Mouse (Mus musculus): ENCODE results near the gene Sec16b. TPM values are rescaled to one million over a fixed set of nuclear protein-coding genes. Genes with fewer than 3 reads are reported as not detected.
A peak's percentile ranks its signal among the peaks of the same experiment; 100 is the strongest.

Gene Sec16b
- polyA plus RNA-seq, 1 experiment from 2014 or later: 1.2 TPM

DNA sequence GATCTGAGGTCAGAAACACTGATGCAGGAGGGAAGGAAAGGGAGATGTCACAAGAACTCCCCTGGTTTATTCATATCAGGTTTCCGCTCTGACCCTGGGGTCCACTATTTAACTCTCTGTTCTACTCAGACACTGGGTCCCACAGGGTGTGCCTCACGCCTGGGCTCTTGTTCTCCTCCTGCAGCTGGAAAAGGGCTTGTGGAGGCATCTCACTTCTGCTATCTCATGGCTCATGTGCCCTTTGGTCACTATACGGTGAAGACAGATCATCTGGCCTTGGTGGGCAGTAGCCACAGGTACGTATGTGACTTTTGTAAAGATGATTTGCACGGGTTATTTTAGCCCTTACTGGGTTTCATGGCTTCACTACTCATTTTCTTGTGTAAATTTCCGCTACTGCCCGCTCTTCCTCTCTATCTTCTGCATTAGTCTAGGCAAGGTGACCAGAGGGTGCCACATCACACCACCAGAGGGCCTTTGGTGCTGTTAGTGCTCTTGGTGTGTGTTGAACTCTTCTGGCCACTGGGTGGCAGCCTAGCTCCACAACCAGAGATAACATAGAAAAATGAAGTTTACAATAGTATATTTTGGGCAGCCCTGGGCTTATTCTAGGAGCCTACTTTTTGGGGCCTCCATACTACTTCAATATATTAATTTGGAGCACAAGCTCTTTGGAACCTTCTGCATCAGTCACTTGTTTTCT, 46.4 kb downstream of the Sec16b start:
- H3K4me1 ChIP-seq (replicated peaks): peaks cover 19% of the 10 kb centered on the region
- no peak overlapping the region for H3K4me3 ChIP-seq
- H3K27me3 ChIP-seq (ENCODE audit: insufficient read depth, poor library complexity, severe bottlenecking): peaks cover 36% of the 10 kb centered on the region
- H3K36me3 ChIP-seq: no peaks in the 10 kb centered on the region
- H3K27ac ChIP-seq: no peak overlapping the region
- DNase-seq (ENCODE audit: low spot score): peak; percentile 70
- H3K9me3 ChIP-seq: no peaks in the 10 kb centered on the region
- WGBS: 60% methylated on average over 7 of the region's 7 CpGs

- no peaks in the 10 kb centered on the region for H3K9me3 ChIP-seq
- no peak for DNase-seq (ENCODE audit: low spot score)
- H3K4me1 ChIP-seq (replicated peaks): peaks cover 19% of the 10 kb centered on the region
- no peak overlapping the region for H3K27ac ChIP-seq
- H3K27me3 ChIP-seq (ENCODE audit: insufficient read depth, poor library complexity, severe bottlenecking): peaks cover 36% of the 10 kb centered on the region
- no peak overlapping the region for H3K4me3 ChIP-seq
- H3K36me3 ChIP-seq: no peaks in the 10 kb centered on the region
- 80% methylated on average over 3 of the region's 3 CpGs for WGBS
Observed at GRCm38 (mm10) chr1:157554163-157554562, 47.6 kb downstream of the Sec16b start.

DNA sequence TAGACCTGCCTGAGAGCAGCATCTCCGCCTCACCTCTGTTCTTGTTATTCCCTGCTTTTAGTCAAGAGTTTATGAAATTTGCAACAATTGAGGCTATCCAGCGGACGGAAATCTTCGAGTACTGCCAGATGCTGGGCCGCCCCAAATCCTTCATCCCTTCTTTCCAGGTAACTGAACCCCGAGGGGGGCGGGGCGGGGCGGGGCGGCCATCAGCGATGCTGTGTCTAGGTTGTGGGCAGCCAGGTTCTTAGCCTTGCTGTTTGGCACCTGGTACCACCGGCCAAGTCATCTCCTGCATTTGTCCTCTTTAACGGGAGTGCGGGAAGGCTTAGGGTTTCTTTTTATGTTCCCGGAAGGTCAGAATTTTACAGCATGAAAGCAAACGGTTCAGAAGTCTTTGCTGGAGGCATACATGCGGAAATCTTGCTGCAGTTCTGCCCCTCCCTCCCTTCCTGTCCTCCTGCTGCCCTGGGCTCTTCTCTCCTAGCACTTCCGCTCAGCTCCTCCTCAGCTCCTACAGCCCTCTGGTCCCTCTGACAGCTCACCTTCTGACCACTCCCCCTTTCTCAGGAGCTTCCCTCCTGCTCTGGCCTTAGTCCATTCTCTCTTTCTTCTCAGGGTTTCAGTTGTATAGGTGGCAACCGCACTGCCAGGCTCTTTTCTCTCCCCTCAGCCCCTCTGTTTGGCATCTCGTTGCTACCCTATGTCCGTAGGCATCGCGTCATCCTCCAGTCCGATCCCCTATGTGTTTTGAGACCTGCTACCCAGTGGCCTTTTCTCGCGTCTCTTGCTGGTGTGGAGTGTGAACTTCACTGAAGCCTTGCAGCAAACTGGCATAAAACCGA, 48.4 kb downstream of the Sec16b start:
- H3K27ac ChIP-seq: no peak overlapping the region

DNA sequence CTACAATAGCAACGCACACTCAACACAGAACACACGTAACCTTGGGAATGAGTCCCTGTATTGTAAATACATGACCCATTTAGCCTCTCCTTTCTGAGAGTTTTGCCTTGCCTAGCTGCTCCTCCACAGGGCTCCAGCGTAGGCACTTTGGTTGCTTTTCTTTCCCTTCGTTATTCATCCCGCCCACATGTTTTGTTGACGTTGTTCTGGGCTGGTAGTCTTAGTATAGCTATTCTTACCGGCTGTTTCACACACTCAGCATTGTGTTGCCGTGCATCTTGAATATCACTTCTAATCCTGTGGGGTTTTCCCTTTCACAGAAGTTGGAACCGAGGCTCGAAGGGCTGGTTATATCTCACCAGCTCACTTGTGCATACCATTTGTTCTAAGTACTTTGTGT, 49.2 kb downstream of the Sec16b start:
- Histone ChIP-seq H3K4me3 (no peak overlapping the region), H3K27ac (no peak overlapping the region), H3K36me3 (no peaks in the 10 kb centered on the region), H3K9me3 (no peaks in the 10 kb centered on the region), H3K4me1 (replicated peaks) (peaks cover 23% of the 10 kb centered on the region), H3K27me3 (ENCODE audit: insufficient read depth, poor library complexity, severe bottlenecking) (peaks cover 40% of the 10 kb centered on the region)
- 41% methylated on average over 10 of the region's 10 CpGs for WGBS
- no peak for DNase-seq (ENCODE audit: low spot score)

More for the DNA sequence above, 48.4 kb downstream of the Sec16b start:
- H3K4me1 ChIP-seq (replicated peaks): peaks cover 19% of the 10 kb centered on the region
- peak overlapping the region; percentile 27 for H3K4me3 ChIP-seq
- peaks cover 40% of the 10 kb centered on the region for H3K27me3 ChIP-seq (ENCODE audit: insufficient read depth, poor library complexity, severe bottlenecking)
- WGBS: 22% methylated on average over 27 of the region's 27 CpGs
- no peaks in the 10 kb centered on the region for H3K36me3 ChIP-seq
- no peaks in the 10 kb centered on the region for H3K9me3 ChIP-seq
- DNase-seq (ENCODE audit: low spot score): no peak

DNA sequence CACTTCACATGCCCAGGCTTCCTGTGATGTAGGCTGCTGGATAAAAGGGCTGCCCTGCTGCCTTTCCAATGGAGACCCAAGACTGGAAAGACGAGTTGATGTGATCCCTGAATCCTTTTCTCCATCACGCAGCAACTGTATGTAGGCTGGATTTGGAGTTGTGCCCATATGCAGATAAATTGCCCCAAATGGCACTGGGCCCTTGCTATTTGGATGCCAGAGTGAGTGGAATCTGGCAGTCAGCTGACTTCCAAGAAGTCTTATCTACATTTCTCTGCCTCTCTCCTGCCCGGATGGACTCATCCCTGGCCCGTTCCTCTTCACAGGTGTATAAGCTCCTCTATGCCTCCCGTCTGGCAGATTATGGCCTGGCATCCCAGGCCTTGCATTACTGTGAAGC, 49.9 kb downstream of the Sec16b start:
- no peaks in the 10 kb centered on the region for H3K36me3 ChIP-seq
- H3K9me3 ChIP-seq: no peaks in the 10 kb centered on the region
- peaks cover 40% of the 10 kb centered on the region for H3K27me3 ChIP-seq (ENCODE audit: insufficient read depth, poor library complexity, severe bottlenecking)
- no peak overlapping the region for H3K27ac ChIP-seq
- no peak for DNase-seq (ENCODE audit: low spot score)
- H3K4me3 ChIP-seq: no peak overlapping the region
- WGBS: 87% methylated on average over 5 of the region's 5 CpGs
- peaks cover 27% of the 10 kb centered on the region for H3K4me1 ChIP-seq (replicated peaks)

DNA sequence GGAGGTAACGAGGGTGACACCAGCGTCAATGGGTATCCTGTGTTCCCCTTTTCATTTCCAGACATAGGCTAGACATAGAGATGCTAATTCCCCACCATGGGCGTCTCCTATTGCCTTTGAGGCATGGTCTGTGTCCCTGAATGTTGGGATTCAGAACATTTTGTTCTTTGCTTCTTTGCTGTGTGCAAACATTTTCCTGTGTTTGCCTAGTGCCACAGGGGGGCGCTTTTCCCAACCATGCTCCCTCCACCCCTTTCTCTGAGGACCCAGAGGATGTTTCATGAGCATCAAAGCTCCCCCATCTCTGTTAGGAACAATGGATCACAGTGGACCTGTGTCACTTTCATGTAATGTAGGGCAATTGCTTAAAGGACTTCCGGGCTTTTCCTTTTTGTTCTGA, 51.6 kb downstream of the Sec16b start:
- Histone ChIP-seq H3K4me1 (replicated peaks) (peaks cover 27% of the 10 kb centered on the region), H3K27me3 (ENCODE audit: insufficient read depth, poor library complexity, severe bottlenecking) (peaks cover 40% of the 10 kb centered on the region), H3K27ac (no peak overlapping the region), H3K36me3 (no peaks in the 10 kb centered on the region), H3K4me3 (no peak overlapping the region), H3K9me3 (no peaks in the 10 kb centered on the region)
- DNase-seq (ENCODE audit: low spot score): no peak
- WGBS: 47% methylated on average over 5 of the region's 5 CpGs

GRCm38 (mm10) chr1:157559986-157560385, 53.5 kb downstream of the Sec16b start:
- no peak for DNase-seq (ENCODE audit: low spot score)

GRCm38 (mm10) chr1:157560654-157561386, 54.3 kb downstream of the Sec16b start:
- H3K4me3 ChIP-seq: 0 out of 2 replicates have a peak overlapping the region, but pooled peaks have one; percentile 20
- peaks cover 15% of the 10 kb centered on the region for H3K27me3 ChIP-seq (ENCODE audit: insufficient read depth, poor library complexity, severe bottlenecking)
- no peak overlapping the region for H3K27ac ChIP-seq
- H3K36me3 ChIP-seq: no peaks in the 10 kb centered on the region
- DNase-seq (ENCODE audit: low spot score): peak; percentile 38
- H3K9me3 ChIP-seq: no peaks in the 10 kb centered on the region
- 16% methylated on average over 8 of the region's 8 CpGs for WGBS
- peaks cover 10% of the 10 kb centered on the region for H3K4me1 ChIP-seq (replicated peaks)

More at GRCm38 (mm10) chr1:157559986-157560385, 53.5 kb downstream of the Sec16b start:
- WGBS: 80% methylated on average over 6 of the region's 6 CpGs
- Histone ChIP-seq H3K36me3 (no peaks in the 10 kb centered on the region), H3K9me3 (no peaks in the 10 kb centered on the region), H3K27ac (no peak overlapping the region), H3K27me3 (ENCODE audit: insufficient read depth, poor library complexity, severe bottlenecking) (peaks cover 23% of the 10 kb centered on the region), H3K4me3 (no peak overlapping the region), H3K4me1 (replicated peaks) (peaks cover 18% of the 10 kb centered on the region)

DNA sequence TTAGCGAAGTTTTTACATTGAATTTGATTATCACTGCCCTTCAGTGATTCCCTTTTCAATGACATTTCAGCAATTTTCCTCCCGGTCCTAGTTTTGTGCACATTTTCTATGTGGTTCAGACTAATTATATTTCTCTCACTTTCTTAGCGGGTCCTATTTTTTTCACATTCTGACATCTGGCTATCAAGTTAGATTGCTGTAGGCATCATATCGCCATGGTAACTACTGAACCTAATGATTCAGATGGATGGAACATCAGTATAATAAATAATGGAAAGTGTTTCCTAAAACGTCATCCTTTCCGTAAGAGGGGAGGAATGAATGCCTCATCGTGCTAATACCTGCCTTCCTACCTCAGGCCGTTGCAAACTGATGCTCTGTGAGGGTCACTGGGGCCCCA, 61.3 kb downstream of the Sec16b start:
- H3K9me3 ChIP-seq: no peaks in the 10 kb centered on the region
- no peaks in the 10 kb centered on the region for H3K27me3 ChIP-seq (ENCODE audit: insufficient read depth, poor library complexity, severe bottlenecking)
- 90% methylated on average over 8 of the region's 8 CpGs for WGBS
- no peaks in the 10 kb centered on the region for H3K4me1 ChIP-seq (replicated peaks)
- no peak for DNase-seq (ENCODE audit: low spot score)
- H3K27ac ChIP-seq: no peak overlapping the region
- H3K4me3 ChIP-seq: no peak overlapping the region
- no peaks in the 10 kb centered on the region for H3K36me3 ChIP-seq

DNA sequence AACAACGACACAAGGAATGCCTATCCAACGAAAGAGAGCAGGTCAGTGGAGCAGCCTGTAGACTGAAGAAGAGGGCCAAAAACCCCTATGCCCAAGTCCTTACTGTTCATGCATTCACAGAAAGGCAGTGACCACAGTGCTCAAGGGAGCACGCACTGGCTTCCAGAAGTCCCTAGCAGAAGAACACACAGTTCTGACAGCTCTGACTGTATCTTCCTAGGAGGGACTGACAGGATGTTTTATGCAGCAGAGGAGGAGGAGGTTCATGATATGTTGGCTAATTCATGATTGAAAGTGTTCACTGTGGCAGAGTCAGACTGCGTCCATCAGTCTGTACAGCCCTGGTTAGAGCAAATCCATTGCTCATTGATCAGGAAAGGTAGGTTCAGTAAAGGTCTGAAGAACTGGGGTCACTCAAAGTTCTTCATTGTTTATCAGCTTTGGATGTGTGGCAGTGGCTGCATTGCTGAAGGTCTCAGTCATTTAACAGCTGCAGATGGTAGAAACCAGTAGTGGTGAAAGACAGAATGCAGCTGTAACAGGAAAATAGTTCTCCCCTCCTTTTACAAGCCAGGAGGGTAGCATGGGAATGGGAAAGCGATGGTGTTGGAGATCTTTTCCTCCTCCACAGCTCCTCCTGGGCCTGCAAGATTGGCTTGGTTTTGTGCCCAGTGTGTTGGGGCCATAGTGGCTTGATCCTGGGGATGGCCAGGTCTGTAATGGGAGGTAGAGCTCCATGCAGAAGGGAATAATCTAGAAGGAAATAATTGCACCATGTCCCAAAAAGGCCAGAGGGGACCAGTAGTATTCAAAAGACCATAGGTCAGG, 62.9 kb downstream of the Sec16b start:
- Histone ChIP-seq H3K9me3 (no peaks in the 10 kb centered on the region), H3K36me3 (no peaks in the 10 kb centered on the region), H3K4me1 (replicated peaks) (no peaks in the 10 kb centered on the region), H3K27ac (no peak overlapping the region), H3K27me3 (ENCODE audit: insufficient read depth, poor library complexity, severe bottlenecking) (no peaks in the 10 kb centered on the region), H3K4me3 (no peak overlapping the region)
- 87% methylated on average over 5 of the region's 5 CpGs for WGBS
- no peak for DNase-seq (ENCODE audit: low spot score)

- WGBS: 81% methylated on average over 3 of the region's 3 CpGs
- DNase-seq (ENCODE audit: low spot score): no peak
Observed at GRCm38 (mm10) chr1:157575316-157575715, 68.8 kb downstream of the Sec16b start.

DNA sequence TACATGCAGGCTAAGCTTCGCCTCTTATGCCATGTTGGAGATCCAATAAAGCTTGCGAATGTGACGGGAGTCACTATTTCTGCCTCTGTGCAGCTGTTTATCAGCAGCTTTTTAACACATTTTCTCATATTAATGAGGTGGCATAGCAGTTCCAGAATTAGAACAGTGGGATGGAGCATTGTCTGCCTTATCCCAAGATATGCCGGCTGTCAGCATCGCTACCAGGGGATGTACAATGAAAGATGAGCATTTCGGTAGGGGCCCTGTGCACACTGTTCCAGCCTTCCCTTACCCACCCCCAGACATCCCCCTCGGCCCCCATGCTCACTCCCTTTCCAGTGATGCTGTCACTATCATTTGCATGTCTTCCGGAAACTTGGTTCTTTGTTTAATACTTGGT, 71.8 kb downstream of the Sec16b start:
- Histone ChIP-seq H3K9me3 (no peaks in the 10 kb centered on the region), H3K4me3 (no peak overlapping the region), H3K27me3 (ENCODE audit: insufficient read depth, poor library complexity, severe bottlenecking) (no peaks in the 10 kb centered on the region), H3K36me3 (no peaks in the 10 kb centered on the region), H3K4me1 (replicated peaks) (no peaks in the 10 kb centered on the region), H3K27ac (no peak overlapping the region)
- DNase-seq (ENCODE audit: low spot score): no peak
- 92% methylated on average over 8 of the region's 8 CpGs for WGBS

More at GRCm38 (mm10) chr1:157575316-157575715, 68.8 kb downstream of the Sec16b start:
- H3K27ac ChIP-seq: no peak overlapping the region
- H3K9me3 ChIP-seq: no peaks in the 10 kb centered on the region
- no peak overlapping the region for H3K4me3 ChIP-seq
- H3K27me3 ChIP-seq (ENCODE audit: insufficient read depth, poor library complexity, severe bottlenecking): no peaks in the 10 kb centered on the region
- H3K4me1 ChIP-seq (replicated peaks): no peaks in the 10 kb centered on the region
- no peaks in the 10 kb centered on the region for H3K36me3 ChIP-seq
